Mouse (Mus musculus): ENCODE data around the gene Nt5dc3.

The Nt5dc3 gene

GRCm38 (mm10) chr10:86814292-86815131 lies 35.7 kb downstream of the Nt5dc3 start:
- peak; percentile 70 for DNase-seq (ENCODE audit: low read depth, low spot score)

DNA sequence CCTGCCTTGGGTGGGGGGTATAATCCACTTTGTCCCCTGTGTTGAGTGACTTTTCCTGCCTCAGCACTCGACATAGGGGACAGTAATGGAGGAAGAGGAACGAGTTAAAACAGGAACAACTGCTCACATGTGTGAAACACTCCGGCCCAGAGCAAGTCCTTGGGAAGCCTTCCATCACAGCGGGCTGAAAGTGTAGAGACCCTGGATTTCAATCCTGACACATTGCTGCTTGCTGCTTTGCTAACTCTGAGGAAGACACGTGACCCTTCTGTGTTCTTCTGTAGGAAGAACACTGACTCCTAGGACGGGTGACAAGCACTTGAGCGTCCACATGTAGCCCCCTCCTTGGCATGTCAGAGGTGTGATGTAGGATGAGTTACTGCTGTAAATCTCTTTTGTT lies 36.3 kb downstream of the Nt5dc3 start:
- no peak for DNase-seq (ENCODE audit: low read depth, low spot score)

DNA sequence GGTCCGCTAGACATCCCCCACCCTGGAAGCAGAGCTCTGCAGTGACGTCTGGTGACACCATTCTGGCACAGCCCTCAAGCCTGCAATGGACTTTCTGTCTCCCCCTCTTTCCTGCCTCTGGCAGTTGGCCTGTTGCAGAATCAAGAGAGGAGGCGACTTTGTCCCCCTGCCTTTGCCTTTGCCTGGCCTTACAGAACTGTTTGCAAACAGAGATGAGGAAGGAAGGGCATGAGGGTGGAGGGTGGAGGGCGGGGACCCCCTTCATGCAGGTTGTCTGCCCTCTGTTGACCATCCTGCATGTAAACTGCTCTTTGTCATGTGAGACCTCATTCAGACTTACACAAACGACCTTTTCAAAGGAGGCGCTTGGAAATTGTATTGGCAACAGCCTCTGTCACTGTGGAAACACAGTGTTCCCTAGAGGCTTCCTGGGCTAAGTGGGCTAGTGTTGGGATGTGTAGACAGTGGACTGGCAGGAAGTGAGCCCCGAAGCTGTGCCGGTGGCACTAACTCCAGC lies 40.9 kb downstream of the Nt5dc3 start:
- DNase-seq (ENCODE audit: low read depth, low spot score): no peak

GRCm38 (mm10) chr10:86821014-86821413 lies 42.2 kb downstream of the Nt5dc3 start:
- DNase-seq (ENCODE audit: low read depth, low spot score): no peak

- peak; percentile 47 for DNase-seq (ENCODE audit: low read depth, low spot score)
Measured at GRCm38 (mm10) chr10:86824093-86824492, 45.3 kb downstream of the Nt5dc3 start.

GRCm38 (mm10) chr10:86824871-86825270 lies 46.1 kb downstream of the Nt5dc3 start:
- no peak for DNase-seq (ENCODE audit: low read depth, low spot score)

- no peak for DNase-seq (ENCODE audit: low read depth, low spot score)
Measured at GRCm38 (mm10) chr10:86825871-86826522, 47.2 kb downstream of the Nt5dc3 start.

DNA sequence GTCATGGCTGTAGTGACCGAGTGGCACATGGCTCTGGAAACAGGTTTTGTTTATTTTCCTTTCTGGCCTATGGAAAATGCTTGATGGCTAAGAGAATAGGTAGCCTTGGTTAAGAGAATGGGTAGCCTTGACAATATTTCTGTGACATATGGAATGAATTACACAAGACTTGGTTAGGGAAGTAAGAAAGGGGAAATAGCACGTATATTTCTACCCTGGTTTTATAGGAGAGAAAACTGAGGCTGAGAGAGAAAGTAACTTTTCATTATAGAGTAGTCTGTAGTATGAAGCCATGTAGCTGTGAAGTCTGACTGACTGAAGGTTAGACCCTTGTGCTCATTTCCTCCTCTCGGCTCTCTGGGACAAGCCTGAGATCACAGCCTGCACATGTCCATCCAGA lies 48.1 kb downstream of the Nt5dc3 start:
- DNase-seq (ENCODE audit: low read depth, low spot score): no peak

DNA sequence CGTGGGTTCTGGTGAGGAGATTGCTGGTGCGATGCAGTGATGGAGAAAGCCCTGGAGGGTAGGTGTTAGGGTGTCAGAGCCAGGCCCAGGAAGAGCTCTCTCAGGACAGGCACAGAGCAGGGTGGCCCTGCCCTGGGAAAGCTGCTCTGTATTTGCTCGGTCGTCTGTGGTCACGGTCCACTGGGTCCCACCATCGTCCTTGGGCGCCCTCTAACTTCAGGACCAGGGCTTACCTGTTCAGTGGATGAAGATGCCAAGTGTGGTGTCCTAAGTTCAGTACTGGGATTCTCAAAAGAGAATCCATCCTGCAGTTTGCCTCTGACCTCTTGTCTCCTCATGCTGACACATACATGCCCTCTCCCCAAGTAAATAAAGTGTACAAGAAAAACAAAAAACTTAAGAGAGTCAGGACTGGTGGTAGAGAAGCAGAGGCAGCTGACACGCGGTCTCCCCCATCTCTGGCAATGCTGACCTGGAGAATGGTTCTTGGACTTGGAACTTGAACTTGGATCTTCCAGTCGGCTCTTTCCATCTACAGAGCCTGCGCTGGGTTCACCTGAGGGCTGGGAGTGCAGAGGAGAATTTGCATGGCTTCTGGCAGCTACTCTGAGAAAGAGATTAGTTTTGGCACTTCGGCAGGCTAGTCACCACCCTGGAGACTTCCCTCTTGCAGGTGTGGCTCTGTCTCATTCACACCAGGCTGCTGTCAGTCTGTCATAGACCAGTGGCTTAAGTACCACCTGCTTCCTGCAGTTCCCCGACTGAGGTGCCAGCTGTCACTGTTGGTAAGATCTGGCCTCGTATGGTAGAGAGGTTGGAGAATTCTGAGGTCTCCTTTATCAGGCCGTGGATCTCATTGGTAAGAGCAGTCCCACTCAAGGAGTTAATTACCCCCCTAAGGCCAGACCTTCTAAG lies 49.7 kb downstream of the Nt5dc3 start:
- DNase-seq (ENCODE audit: low read depth, low spot score): no peak

DNA sequence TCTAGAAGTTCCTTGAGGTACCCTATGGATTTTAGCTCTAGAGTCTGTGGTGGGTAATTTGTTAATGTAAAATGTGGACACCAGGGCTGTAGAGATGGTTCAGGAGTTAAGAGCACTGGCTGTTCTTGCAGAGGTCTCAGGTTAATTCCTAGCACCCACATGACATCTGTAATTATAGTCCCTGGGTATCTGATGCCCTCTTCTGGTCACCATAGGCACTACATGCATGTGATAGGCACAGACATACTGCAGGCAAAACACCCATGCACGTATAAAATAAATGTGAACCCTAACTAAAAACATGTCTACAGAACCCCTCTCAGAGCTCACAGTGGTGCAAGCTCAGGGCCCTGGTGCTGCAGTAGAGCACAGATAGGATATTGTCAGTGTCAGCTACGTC lies 50.7 kb downstream of the Nt5dc3 start:
- DNase-seq (ENCODE audit: low read depth, low spot score): peak; percentile 60

GRCm38 (mm10) chr10:86836784-86837183 lies 58.0 kb downstream of the Nt5dc3 start:
- no peak for DNase-seq (ENCODE audit: low read depth, low spot score)

- DNase-seq (ENCODE audit: low read depth, low spot score): no peak
Measured at GRCm38 (mm10) chr10:86838827-86839226, 60.0 kb downstream of the Nt5dc3 start.

GRCm38 (mm10) chr10:86842659-86843058 lies 63.9 kb downstream of the Nt5dc3 start:
- DNase-seq (ENCODE audit: low read depth, low spot score): no peak

DNA sequence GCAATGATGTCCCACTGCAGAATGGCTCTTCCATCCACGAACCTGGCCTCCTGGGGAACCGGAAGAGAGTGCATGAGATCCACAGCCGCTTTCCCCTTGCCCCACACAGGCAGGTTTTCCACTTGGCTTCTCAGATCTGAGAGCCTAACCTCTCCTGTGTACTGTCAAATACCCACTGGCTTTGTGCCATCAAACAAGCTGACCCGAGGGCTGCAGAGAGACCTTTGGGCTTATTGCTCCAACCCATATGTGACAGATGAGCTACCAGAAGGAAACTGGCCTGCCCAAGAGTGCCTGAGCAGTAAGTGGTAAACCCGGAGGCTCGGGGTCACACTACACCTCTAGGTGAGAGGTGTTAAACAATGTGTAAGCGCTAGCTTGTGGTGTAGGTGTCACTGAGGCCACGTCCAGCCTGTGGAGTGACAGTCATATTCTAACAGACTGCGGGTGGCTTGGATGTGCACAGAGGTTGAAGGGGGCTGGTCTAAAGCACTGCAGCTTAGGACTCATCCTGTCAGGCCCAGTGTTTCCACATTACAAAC lies 68.2 kb downstream of the Nt5dc3 start:
- DNase-seq (ENCODE audit: low read depth, low spot score): no peak

DNA sequence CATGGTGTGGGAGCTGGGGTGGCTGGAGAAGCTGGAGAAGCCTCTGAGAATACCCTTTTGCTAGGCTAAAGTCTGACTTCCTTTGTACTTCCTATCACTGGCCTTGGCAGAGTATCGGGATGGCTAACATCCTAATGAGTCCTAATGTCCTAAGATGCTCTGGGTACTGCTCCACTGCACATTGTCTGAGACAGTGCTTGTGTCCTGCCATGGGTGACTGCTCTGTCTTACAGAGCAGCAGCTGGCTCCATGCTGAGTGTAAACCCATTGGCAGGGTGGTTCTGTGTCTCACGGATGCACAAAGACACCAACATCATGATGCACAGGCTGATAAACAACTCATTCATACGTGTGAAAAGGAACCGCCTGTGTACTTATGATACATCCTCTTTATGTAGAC lies 70.3 kb downstream of the Nt5dc3 start:
- no peak for DNase-seq (ENCODE audit: low read depth, low spot score)

GRCm38 (mm10) chr10:86849508-86849907 lies 70.7 kb downstream of the Nt5dc3 start:
- DNase-seq (ENCODE audit: low read depth, low spot score): no peak

DNA sequence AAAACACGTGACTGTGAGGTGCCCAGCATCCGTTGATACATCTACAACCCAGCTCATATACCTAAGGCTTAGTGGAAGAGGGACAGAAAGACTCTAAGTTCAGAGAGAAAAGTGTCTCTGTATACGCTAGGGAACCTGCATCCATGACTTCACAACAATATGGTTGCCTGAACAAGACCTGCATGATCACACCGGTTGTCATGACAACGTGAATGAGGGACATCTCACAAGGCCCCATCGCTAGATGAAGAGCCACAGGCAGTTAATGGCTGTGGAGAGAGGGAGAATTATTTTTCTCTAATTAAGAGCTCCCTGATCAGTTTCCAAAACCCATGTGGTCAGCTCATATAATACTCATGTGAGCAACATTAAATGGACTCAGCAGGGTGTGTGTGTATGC lies 73.4 kb downstream of the Nt5dc3 start:
- peak; percentile 28 for DNase-seq (ENCODE audit: low read depth, low spot score)

- no peak for DNase-seq (ENCODE audit: low read depth, low spot score)
Measured at GRCm38 (mm10) chr10:86853433-86853832, 74.6 kb downstream of the Nt5dc3 start.

GRCm38 (mm10) chr10:86860396-86860795 lies 81.6 kb downstream of the Nt5dc3 start:
- DNase-seq (ENCODE audit: low read depth, low spot score): peak; percentile 35

GRCm38 (mm10) chr10:86862496-86862895 lies 83.7 kb downstream of the Nt5dc3 start:
- no peak for DNase-seq (ENCODE audit: low read depth, low spot score)

DNA sequence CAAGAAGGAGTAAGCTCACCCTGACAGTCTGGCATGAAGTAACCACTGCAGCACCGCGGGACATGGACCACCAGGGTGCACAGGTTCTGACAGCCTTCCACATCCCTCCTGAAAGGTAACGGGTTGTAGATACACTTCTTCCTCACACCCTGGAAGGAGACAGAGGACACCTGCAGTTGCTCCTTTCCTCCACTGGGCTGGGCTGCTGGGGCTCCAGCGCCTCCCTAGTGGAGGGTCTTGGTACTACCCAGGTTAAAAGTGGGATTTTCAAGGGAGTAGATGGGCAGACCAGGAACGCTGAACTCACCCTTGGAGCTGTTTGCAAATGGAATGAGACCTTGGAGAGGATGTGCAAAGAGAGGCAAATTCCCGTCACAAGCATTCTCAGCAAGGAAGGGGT lies 84.6 kb downstream of the Nt5dc3 start:
- DNase-seq (ENCODE audit: low read depth, low spot score): peak; percentile 59

GRCm38 (mm10) chr10:86872121-86872520 lies 93.3 kb downstream of the Nt5dc3 start:
- no peak for DNase-seq (ENCODE audit: low read depth, low spot score)
